ENCODE assay signal across 20 mouse cellular contexts in the genomic region with DNA sequence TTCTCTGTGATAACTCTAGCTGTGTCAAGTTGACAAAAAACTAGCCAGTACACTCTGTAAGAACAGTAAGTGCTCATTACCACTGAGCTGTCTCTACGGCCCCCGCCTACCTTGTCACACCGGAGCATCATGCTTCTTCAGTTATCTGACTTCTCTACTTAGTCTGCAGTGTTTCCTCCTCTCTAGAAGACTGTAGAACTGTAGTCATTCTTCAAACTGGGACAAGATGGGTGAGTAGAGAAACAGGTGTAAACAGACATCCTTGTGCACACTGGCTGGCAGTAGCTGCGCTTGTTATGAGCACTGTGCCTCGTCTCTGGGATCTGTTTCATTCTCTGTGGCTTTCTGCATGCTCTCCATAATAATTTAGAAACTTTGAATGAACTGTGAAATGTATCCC.
"Had no signal": no experiment of that assay in that cellular context is flagged by ENCODE, and none has a peak within 500 bp of the region (broad histone marks: within the 10 kb centered on the region; RNA-seq: fewer than 3 reads in every experiment).

No protein-coding gene starts in this region.

- H3K27me3 ChIP-seq: heart, embryonic 12.5 days; hindbrain, embryonic 12.5 days; intestine, embryonic 15.5 days; limb, embryonic 12.5 days had no signal

- H3K27ac ChIP-seq: gastrocnemius, adult 2 months; heart, embryonic 10.5 days; hindbrain, embryonic 10.5 days; hindbrain, embryonic 12.5 days; hindbrain, embryonic 14.5 days; intestine, embryonic 15.5 days; layer of hippocampus, adult 2 months; limb, embryonic 10.5 days; limb, embryonic 12.5 days had no signal

- DNase-seq: gastrocnemius, adult 2 months; gastrocnemius, postnatal 10 days; gastrocnemius, postnatal 25 days; heart, adult 18-20 months; heart, postnatal 10 days; heart, postnatal 4 days; kidney, adult 18-20 months; kidney, postnatal 10 days; kidney, postnatal 25 days; kidney, postnatal 4 days; liver had no signal

- H3K36me3 ChIP-seq: heart, embryonic 10.5 days; heart, embryonic 12.5 days; hindbrain, embryonic 10.5 days; hindbrain, embryonic 12.5 days; intestine, embryonic 15.5 days; limb, embryonic 10.5 days; limb, embryonic 12.5 days had no signal

- H3K4me3 ChIP-seq: gastrocnemius, adult 2 months; heart, embryonic 10.5 days; heart, embryonic 12.5 days; hindbrain, embryonic 10.5 days; hindbrain, embryonic 12.5 days; intestine, embryonic 15.5 days; layer of hippocampus, adult 2 months; limb, embryonic 10.5 days; limb, embryonic 12.5 days had no signal

- H3K4me1 ChIP-seq: heart, embryonic 10.5 days; heart, embryonic 12.5 days; intestine, embryonic 15.5 days; limb, embryonic 10.5 days; limb, embryonic 12.5 days had no signal
